Mouse (Mus musculus) Muller cell, postnatal 12 days (primary cell): Measurements from ENCODE around the gene Lcat.

Source experiments
- DNase-seq: peaks from one replicate; pipeline ENCODE4 v3.0.0-alpha.2; 2015; ENCODE audit errors: inconsistent ontology term

Gene Lcat

GRCm38 (mm10) chr8:105949350-105949749 is 6.2 kb upstream of the Lcat start:
- DNase-seq, result peak; percentile 81

GRCm38 (mm10) chr8:105942542-105942941 is 640 bp downstream of the Lcat start:
- no peak for DNase-seq

GRCm38 (mm10) chr8:105942026-105942425 is 1.2 kb downstream of the Lcat start:
- DNase-seq, result no peak

- DNase-seq, result no peak
These were observed 4.9 kb downstream of the Lcat start, which contains the start of gene Psmb10 for GRCm38 (mm10) chr8:105938306-105938669. Gene Psmb10, minus strand, starts transcription at chr8:105938444.

- DNase-seq, result peak; percentile 88
These were observed 5.5 kb downstream of the Lcat start for GRCm38 (mm10) chr8:105937496-105938305.

- peak; percentile 89 for DNase-seq
These were observed 6.2 kb downstream of the Lcat start for GRCm38 (mm10) chr8:105936866-105937475.

- DNase-seq, result no peak
These were observed 7.1 kb downstream of the Lcat start for GRCm38 (mm10) chr8:105935863-105936603.

GRCm38 (mm10) chr8:105935105-105935504 is 8.1 kb downstream of the Lcat start:
- DNase-seq, result no peak

GRCm38 (mm10) chr8:105933762-105934161 is 9.4 kb downstream of the Lcat start, which contains the start of gene Ctrl:
Gene Ctrl, minus strand, starts transcription at chr8:105933862.
- DNase-seq, result no peak

- no peak for DNase-seq
These were observed 10.7 kb downstream of the Lcat start for GRCm38 (mm10) chr8:105932525-105932924.

GRCm38 (mm10) chr8:105931271-105931670 is 11.9 kb downstream of the Lcat start:
- DNase-seq, result no peak

- peak; percentile 79 for DNase-seq
These were observed 12.6 kb downstream of the Lcat start for GRCm38 (mm10) chr8:105930602-105931001.

GRCm38 (mm10) chr8:105925123-105925522 is 18.1 kb downstream of the Lcat start:
- no peak for DNase-seq

GRCm38 (mm10) chr8:105919390-105919789 is 23.8 kb downstream of the Lcat start:
- no peak for DNase-seq

GRCm38 (mm10) chr8:105900941-105901616 is 42.1 kb downstream of the Lcat start:
- no peak for DNase-seq

- DNase-seq, result peak; percentile 97
These were observed 42.8 kb downstream of the Lcat start, which contains the start of gene Pskh1 for GRCm38 (mm10) chr8:105900180-105900940. Gene Pskh1, plus strand, starts transcription at chr8:105900441.

- no peak for DNase-seq
These were observed 45.2 kb downstream of the Lcat start for GRCm38 (mm10) chr8:105897801-105898480.

GRCm38 (mm10) chr8:105893339-105893738 is 49.8 kb downstream of the Lcat start, which contains the start of gene Nrn1l:
Gene Nrn1l, plus strand, starts transcription at chr8:105893567.
- peak; percentile 85 for DNase-seq

- no peak for DNase-seq
These were observed 50.8 kb downstream of the Lcat start for GRCm38 (mm10) chr8:105892432-105892831.

GRCm38 (mm10) chr8:105890870-105891269 is 52.3 kb downstream of the Lcat start:
- DNase-seq, result no peak
